Mouse (Mus musculus): ENCODE results near the gene Gm42688. TPM values are rescaled to one million over a fixed set of nuclear protein-coding genes. Genes with fewer than 3 reads are reported as not detected.
A peak's percentile ranks its signal among the peaks of the same experiment; 100 is the strongest.

Gene Gm42688
- 2.1 and 2.7 TPM in 2 replicates for polyA plus RNA-seq (2014; fragmentation: Nextera tagmentation; extraction: Ambion mirVana)

GRCm38 (mm10) chr6:83101316-83101687 lies at the start of gene Gm42688, which contains the start of gene Ccdc142:
TSS of gene Gm42688 (plus strand) at chr6:83101617.
TSS of gene Ccdc142 (plus strand) at chr6:83101601.
- H3K9me3 ChIP-seq (ENCODE audit: control insufficient read depth, low read length): no peaks in the 10 kb centered on the region
- DNase-seq (ENCODE audit: low spot score): peak; percentile 88
- 0 out of 2 replicates have a peak, but pooled peaks cover 2% of the 10 kb centered on the region for H3K27me3 ChIP-seq (ENCODE audit: control insufficient read depth, insufficient read depth, low read length)
- H3K4me2 ChIP-seq (ENCODE audit: low read depth): peak within 1 kb of the TSS; percentile 98
- peak within 1 kb of the TSS; percentile 70 for H3K4me3 ChIP-seq (ENCODE audit: low read depth, low read length)
- H3K36me3 ChIP-seq (ENCODE audit: control insufficient read depth, insufficient read depth, low read length): no peaks in the 10 kb centered on the region
- peak within 1 kb of the TSS; percentile 70 for H3K27ac ChIP-seq (ENCODE audit: low read depth, low read length)
- ATAC-seq (ENCODE audit: insufficient read depth, low FRiP score, low TSS enrichment): peak; percentile 82
- peaks cover 6% of the 10 kb centered on the region for H3K4me1 ChIP-seq (ENCODE audit: control insufficient read depth, insufficient read depth, low read length)
- peak within 1 kb of the TSS; percentile 83 for H3K9ac ChIP-seq (ENCODE audit: low read length)
- under 1% methylated on average over 25 of the region's 25 CpGs for WGBS

- peaks cover 15% of the 10 kb centered on the region for H3K4me1 ChIP-seq (ENCODE audit: control insufficient read depth, insufficient read depth, low read length)
- WGBS: 3% methylated on average over 26 of the region's 26 CpGs
- H3K27ac ChIP-seq (ENCODE audit: low read depth, low read length): 0 out of 2 replicates have a peak overlapping the region, but pooled peaks have one; percentile 17
- peak; percentile 60 for DNase-seq (ENCODE audit: low spot score)
- no peaks in the 10 kb centered on the region for H3K27me3 ChIP-seq (ENCODE audit: control insufficient read depth, insufficient read depth, low read length)
- peaks cover 3% of the 10 kb centered on the region for H3K36me3 ChIP-seq (ENCODE audit: control insufficient read depth, insufficient read depth, low read length)
- H3K4me2 ChIP-seq (ENCODE audit: low read depth): peak overlapping the region; percentile 87
- peak overlapping the region; percentile 92 for H3K9ac ChIP-seq (ENCODE audit: low read length)
- ATAC-seq (ENCODE audit: insufficient read depth, low FRiP score, low TSS enrichment): peak; percentile 4; the same call in 1 of the 2 replicates
- peak overlapping the region; percentile 96 for H3K4me3 ChIP-seq (ENCODE audit: low read depth, low read length)
- H3K9me3 ChIP-seq (ENCODE audit: control insufficient read depth, low read length): no peaks in the 10 kb centered on the region
These were observed 48.1 kb upstream of the Gm42688 start for GRCm38 (mm10) chr6:83053136-83053960.

- under 1% methylated on average over 64 of the region's 64 CpGs for whole genome bisulfite sequencing
- H3K36me3 ChIP-seq (ENCODE audit: control insufficient read depth, insufficient read depth, low read length): peaks cover 3% of the 10 kb centered on the region
These were observed 47.2 kb upstream of the Gm42688 start, which contains the start of gene Aup1 for GRCm38 (mm10) chr6:83054074-83054851. TSS of gene Aup1 (plus strand) at chr6:83054521.

DNA sequence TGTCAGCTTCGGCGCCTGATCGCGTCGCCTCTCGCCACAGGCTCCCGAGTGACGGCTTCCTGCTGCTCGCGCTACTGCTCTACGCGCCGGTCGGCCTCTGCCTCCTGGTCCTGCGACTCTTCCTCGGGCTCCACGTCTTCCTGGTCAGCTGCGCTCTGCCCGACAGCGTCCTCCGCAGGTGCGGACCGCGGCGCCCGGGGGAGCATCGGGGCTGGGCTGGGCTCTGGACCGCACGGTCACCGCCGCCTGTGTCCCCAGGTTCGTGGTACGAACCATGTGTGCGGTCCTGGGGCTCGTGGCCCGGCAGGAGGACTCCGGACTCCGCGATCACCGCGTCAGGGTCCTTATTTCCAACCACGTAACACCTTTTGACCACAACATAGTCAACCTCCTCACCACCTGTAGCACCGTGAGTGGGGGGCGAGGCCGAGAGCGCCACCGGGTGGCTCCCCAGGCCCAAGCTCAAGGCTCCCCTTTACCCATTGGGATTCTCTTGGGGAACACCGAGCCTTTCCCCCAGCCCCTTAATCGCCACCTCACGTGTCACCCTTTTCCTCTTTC lies 46.5 kb upstream of the Gm42688 start, which contains the start of gene Htra2:
Htra2 (minus strand) TSS at position 403 of the 561 bp plus-strand sequence.
- WGBS: under 1% methylated on average over 50 of the region's 50 CpGs
- H3K4me3 ChIP-seq (ENCODE audit: low read depth, low read length): peak within 1 kb of the TSS; percentile 96
- DNase-seq (ENCODE audit: low spot score) (no peak), ATAC-seq (ENCODE audit: insufficient read depth, low FRiP score, low TSS enrichment) (peak; percentile 51)
- no peaks in the 10 kb centered on the region for H3K9me3 ChIP-seq (ENCODE audit: control insufficient read depth, low read length)
- peaks cover 15% of the 10 kb centered on the region for H3K4me1 ChIP-seq (ENCODE audit: control insufficient read depth, insufficient read depth, low read length)
- H3K4me2 ChIP-seq (ENCODE audit: low read depth): peak within 1 kb of the TSS; percentile 87
- peaks cover 3% of the 10 kb centered on the region for H3K36me3 ChIP-seq (ENCODE audit: control insufficient read depth, insufficient read depth, low read length)
- H3K27me3 ChIP-seq (ENCODE audit: control insufficient read depth, insufficient read depth, low read length): no peaks in the 10 kb centered on the region
- peak within 1 kb of the TSS; percentile 65 for H3K27ac ChIP-seq (ENCODE audit: low read depth, low read length)
- H3K9ac ChIP-seq (ENCODE audit: low read length): peak within 1 kb of the TSS; percentile 92

More at GRCm38 (mm10) chr6:83054074-83054851, 47.2 kb upstream of the Gm42688 start, which contains the start of gene Aup1:
- peak within 1 kb of the TSS; percentile 65 for H3K27ac ChIP-seq (ENCODE audit: low read depth, low read length)
- H3K27me3 ChIP-seq (ENCODE audit: control insufficient read depth, insufficient read depth, low read length): no peaks in the 10 kb centered on the region
- peaks cover 15% of the 10 kb centered on the region for H3K4me1 ChIP-seq (ENCODE audit: control insufficient read depth, insufficient read depth, low read length)
- H3K9ac ChIP-seq (ENCODE audit: low read length): peak within 1 kb of the TSS; percentile 92
- peak; percentile 96 for ATAC-seq (ENCODE audit: insufficient read depth, low FRiP score, low TSS enrichment)
- peak within 1 kb of the TSS; percentile 87 for H3K4me2 ChIP-seq (ENCODE audit: low read depth)
- DNase-seq (ENCODE audit: low spot score): peak; percentile 98
- H3K9me3 ChIP-seq (ENCODE audit: control insufficient read depth, low read length): no peaks in the 10 kb centered on the region
- peak within 1 kb of the TSS; percentile 96 for H3K4me3 ChIP-seq (ENCODE audit: low read depth, low read length)

DNA sequence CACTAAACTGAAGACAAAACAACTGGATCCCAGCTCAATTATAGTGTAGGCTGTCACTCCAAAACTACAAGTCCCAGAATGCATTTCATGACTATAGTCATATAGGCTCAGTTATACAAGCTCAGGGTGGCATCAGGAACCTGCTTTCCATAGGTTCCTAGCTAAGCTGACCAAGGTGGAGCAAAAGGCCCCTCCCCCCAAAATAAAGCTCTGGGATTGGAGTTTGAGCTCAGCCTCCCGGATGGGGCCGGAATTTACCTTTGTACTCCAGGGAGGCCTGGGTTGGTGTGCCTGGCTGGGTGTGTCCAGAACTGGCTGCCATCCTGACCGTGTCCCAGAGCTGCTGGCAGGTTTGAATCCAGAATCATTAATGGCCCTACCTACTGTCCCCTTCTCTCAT lies 43.6 kb upstream of the Gm42688 start, which contains the start of gene Dqx1:
Dqx1 (plus strand) TSS at position 55 of the 400 bp plus-strand sequence.
- no peak within 1 kb of the TSS for H3K27ac ChIP-seq (ENCODE audit: low read depth, low read length)
- H3K9me3 ChIP-seq (ENCODE audit: control insufficient read depth, low read length): no peaks in the 10 kb centered on the region
- H3K27me3 ChIP-seq (ENCODE audit: control insufficient read depth, insufficient read depth, low read length): peaks cover 5% of the 10 kb centered on the region
- DNase-seq (ENCODE audit: low spot score): no peak
- no peaks in the 10 kb centered on the region; the same call in none of the 2 replicates for H3K36me3 ChIP-seq (ENCODE audit: control insufficient read depth, insufficient read depth, low read length)
- H3K9ac ChIP-seq (ENCODE audit: low read length): no peak within 1 kb of the TSS
- WGBS: 46% methylated on average over 3 of the region's 3 CpGs
- ATAC-seq (ENCODE audit: insufficient read depth, low FRiP score, low TSS enrichment): no peak
- H3K4me3 ChIP-seq (ENCODE audit: low read depth, low read length): no peak within 1 kb of the TSS
- H3K4me2 ChIP-seq (ENCODE audit: low read depth): no peak within 1 kb of the TSS
- H3K4me1 ChIP-seq (ENCODE audit: control insufficient read depth, insufficient read depth, low read length): peaks cover 11% of the 10 kb centered on the region

- Histone ChIP-seq H3K36me3 (ENCODE audit: control insufficient read depth, insufficient read depth, low read length) (no peaks in the 10 kb centered on the region; the same call in none of the 2 replicates), H3K27ac (ENCODE audit: low read depth, low read length) (no peak overlapping the region), H3K4me2 (ENCODE audit: low read depth) (no peak overlapping the region), H3K9me3 (ENCODE audit: control insufficient read depth, low read length) (no peaks in the 10 kb centered on the region), H3K4me3 (ENCODE audit: low read depth, low read length) (no peak overlapping the region), H3K27me3 (ENCODE audit: control insufficient read depth, insufficient read depth, low read length) (peaks cover 14% of the 10 kb centered on the region), H3K9ac (ENCODE audit: low read length) (no peak overlapping the region), H3K4me1 (ENCODE audit: control insufficient read depth, insufficient read depth, low read length) (peaks cover 6% of the 10 kb centered on the region; the same call in 1 of the 2 replicates)
- ATAC-seq (ENCODE audit: insufficient read depth, low FRiP score, low TSS enrichment) (no peak), DNase-seq (ENCODE audit: low spot score) (no peak)
- WGBS: 80% methylated on average over 2 of the region's 2 CpGs
These were observed 42.7 kb upstream of the Gm42688 start for GRCm38 (mm10) chr6:83058725-83059124.

DNA sequence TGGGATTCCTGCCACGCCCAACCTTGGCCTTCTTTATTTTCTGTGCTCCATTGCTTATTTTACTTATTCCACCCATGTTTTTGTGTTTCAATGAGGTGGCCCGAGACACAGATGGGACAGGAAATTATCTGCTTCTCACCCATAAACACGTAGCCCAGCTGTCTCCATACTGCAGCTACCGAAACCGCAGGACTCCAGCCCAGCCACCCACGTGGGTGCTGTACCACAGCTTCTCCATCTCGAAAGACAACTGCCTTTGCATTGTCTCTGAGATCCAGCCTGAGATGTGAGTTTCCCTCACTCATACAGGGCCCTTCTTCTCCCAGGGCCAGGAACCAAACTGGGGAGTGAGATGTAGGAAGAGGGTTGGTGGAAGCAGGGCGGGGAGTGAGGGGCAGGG lies 35.4 kb upstream of the Gm42688 start:
- Histone ChIP-seq H3K9ac (ENCODE audit: low read length) (no peak overlapping the region), H3K36me3 (ENCODE audit: control insufficient read depth, insufficient read depth, low read length) (no peaks in the 10 kb centered on the region)
- WGBS: 42% methylated on average over 8 of the region's 8 CpGs

DNA sequence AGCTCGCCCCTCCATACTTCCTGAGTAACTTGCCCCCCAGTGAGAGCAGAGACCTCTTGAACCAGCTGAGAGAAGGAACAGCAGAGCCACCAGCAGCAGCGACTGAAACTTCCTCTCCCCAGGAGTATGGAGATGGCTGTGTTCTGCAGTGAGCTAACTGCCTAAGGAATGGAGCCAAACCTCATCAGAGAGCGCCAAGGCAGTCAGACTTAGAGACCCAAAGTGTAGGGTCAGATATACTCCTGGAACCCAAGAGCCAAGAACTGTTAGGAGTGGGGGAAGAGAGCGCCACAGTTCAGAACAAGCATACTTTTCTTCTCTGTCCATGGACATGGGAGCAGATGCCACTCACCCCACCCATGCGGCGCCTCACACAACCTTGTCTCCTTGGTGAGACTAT lies 35.0 kb upstream of the Gm42688 start:
- Histone ChIP-seq H3K9me3 (ENCODE audit: control insufficient read depth, low read length) (no peaks in the 10 kb centered on the region), H3K27ac (ENCODE audit: low read depth, low read length) (no peak overlapping the region), H3K36me3 (ENCODE audit: control insufficient read depth, insufficient read depth, low read length) (no peaks in the 10 kb centered on the region), H3K4me2 (ENCODE audit: low read depth) (no peak overlapping the region), H3K4me3 (ENCODE audit: low read depth, low read length) (no peak overlapping the region), H3K27me3 (ENCODE audit: control insufficient read depth, insufficient read depth, low read length) (peaks cover 89% of the 10 kb centered on the region), H3K9ac (ENCODE audit: low read length) (no peak overlapping the region), H3K4me1 (ENCODE audit: control insufficient read depth, insufficient read depth, low read length) (peaks cover 7% of the 10 kb centered on the region; the same call in 1 of the 2 replicates)
- DNase-seq (ENCODE audit: low spot score) (no peak), ATAC-seq (ENCODE audit: insufficient read depth, low FRiP score, low TSS enrichment) (no peak)
- 31% methylated on average over 6 of the region's 6 CpGs for WGBS

More for the DNA sequence above, 35.4 kb upstream of the Gm42688 start:
- H3K4me3 ChIP-seq (ENCODE audit: low read depth, low read length): no peak overlapping the region
- H3K4me1 ChIP-seq (ENCODE audit: control insufficient read depth, insufficient read depth, low read length): peaks cover 7% of the 10 kb centered on the region; the same call in 1 of the 2 replicates
- H3K9me3 ChIP-seq (ENCODE audit: control insufficient read depth, low read length): no peaks in the 10 kb centered on the region
- no peak for DNase-seq (ENCODE audit: low spot score)
- ATAC-seq (ENCODE audit: insufficient read depth, low FRiP score, low TSS enrichment): no peak
- H3K27me3 ChIP-seq (ENCODE audit: control insufficient read depth, insufficient read depth, low read length): peaks cover 84% of the 10 kb centered on the region
- H3K27ac ChIP-seq (ENCODE audit: low read depth, low read length): no peak overlapping the region
- H3K4me2 ChIP-seq (ENCODE audit: low read depth): no peak overlapping the region
